Mouse (Mus musculus): ENCODE measurements around the gene Ptger3. TPM values are rescaled to one million over a fixed set of nuclear protein-coding genes. Genes with fewer than 3 reads are reported as not detected.
A peak's percentile ranks its signal among the peaks of the same experiment; 100 is the strongest.

The Ptger3 gene
- total and polyA plus RNA-seq, 3 experiments, result 18.7 to 60.0 (median 19.1) TPM

DNA sequence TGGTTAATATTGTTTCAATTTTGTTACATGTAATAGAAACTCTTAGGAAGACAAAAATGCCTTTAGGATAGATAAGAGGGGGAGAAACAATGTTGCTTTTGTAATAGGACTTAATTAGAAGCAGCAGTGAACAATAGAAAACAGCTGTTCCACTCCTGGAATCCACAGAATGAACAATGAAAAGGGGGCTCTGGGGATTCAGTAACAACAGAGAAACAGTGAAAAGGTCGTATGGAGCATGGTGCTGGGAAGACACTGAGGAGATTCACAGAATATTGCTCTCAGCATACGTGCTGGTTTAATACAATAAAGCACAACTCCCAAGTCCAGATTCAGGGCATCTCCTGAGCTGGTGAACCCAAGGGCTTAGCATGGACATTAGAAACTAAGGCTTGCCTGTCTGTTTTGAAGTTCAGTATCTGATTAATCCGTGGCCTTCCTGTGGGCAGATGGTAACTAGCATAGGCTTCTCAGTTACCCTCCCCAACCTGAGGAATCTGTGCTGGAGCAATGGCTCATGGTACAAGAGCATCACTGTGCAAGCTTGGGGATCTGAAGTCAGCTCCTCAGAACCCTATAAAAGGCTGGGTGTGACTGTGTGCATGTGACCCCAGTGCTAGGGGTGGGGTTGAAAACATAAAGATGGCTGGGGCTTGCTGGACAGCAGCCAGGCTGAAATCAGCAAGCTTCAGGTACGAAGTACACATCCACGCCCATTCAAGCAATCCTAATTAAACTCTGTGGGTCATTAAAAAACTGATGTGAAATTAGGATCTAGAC, 16.1 kb downstream of the Ptger3 start:
- no peak for DNase-seq

DNA sequence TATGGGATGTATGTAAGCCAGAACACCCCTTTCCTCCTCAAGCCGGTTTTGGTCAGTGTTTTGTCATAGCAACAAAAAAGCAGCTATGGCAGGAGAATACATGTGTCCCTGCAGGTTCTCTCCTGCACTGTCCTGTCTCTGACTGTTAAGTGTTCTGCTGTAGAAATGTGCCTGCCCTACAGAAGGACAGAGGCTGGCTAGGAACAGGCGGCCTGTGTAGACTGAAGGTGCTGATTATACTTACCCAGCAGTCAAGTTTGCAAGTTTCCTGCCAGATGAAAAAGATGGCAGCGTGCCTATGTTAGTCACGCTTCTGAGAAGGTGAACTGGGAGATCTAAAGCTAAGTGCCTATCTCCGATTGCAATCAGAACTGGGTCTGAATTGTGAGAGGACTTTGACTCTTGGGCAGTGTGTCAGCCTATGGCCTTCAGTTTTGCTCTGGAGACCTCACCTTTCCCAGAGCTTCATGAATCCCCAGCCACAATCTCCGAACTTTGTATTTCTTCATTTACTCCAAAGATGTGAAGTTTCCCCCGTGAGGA, 31.2 kb downstream of the Ptger3 start:
- DNase-seq, result peak; percentile 36

DNA sequence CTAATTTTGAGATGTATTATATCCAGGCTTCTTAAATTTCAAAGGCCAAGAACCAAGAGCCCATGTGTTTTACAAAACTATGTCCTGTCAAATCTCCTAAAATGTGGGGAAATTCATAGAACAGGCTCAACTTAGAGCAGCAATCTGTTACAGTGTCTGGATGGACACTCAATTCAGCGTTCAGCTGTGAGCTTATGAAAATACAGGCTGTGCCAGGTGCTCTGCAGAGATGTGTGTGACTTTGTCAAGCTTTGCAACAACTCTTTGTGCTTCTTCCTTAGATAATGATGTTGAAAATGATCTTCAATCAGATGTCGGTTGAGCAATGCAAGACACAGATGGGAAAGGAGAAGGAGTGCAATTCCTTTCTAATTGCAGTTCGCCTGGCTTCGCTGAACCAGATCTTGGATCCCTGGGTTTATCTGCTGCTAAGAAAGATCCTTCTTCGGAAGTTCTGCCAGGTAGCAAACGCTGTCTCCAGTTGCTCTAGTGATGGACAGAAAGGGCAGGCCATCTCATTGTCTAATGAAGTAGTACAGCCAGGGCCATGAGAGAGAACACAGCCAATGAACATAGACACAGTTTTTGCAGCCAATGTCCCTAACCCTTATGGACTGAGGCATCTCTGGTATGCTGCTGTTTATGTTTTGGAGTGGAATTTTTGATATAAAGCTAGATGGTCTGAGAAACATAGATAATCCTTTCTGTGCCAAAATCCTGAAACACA, 38.2 kb downstream of the Ptger3 start:
- no peak for DNase-seq

DNA sequence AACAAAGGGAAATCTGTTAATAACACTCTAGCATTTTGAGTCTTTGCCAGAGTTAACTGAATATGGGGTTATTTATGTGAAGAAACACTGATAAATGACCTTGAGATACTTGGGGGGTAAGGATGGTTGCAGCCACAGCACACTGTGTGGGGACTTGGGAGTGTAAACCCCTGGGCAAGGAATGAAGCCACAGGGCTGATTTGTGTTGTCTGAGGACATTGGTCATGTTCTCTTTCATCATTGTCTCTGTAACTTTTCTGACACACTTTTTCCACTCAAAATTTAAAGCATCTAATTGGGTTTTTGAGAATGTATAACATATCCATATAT, 38.7 kb downstream of the Ptger3 start:
- no peak for DNase-seq

DNA sequence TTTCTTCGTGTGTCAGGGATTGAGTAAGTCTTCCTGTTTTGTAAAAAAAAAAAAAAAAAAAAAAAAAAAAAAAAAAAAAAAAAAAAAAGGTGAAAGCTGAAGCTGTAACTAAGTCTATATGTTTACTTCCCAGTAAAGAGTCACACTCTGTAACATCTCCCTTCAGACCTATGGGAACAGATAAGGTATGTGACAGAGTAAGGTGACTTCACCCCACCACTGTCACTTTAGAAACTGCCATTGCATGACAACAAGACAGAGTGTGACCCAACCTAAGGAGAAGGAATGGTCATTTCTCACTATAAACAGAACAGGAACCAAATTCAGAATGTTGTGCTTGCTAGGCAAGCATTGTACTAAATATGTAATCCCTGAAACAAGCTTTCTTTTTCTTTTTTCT, 46.9 kb downstream of the Ptger3 start:
- DNase-seq, result no peak

DNA sequence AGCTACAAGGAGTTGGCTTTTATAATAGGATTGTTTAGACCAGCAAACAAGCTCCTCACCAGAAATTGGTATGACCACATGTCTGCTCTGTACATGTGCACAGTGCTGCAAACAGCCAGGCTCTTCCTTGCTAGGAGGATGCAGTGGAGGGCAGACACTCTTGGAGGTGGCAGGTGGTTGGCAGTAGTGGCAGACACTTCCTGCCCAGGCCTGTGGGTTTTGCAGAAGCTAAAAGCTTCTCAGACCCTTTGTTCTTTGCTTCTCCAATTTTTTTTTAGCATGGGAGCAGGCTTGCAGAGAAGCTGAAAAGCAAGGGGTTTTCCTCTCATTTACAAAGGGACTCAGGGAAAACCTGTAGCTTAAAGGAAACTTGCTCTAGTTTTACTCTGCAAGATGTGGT, 50.3 kb downstream of the Ptger3 start:
- DNase-seq, result no peak

DNA sequence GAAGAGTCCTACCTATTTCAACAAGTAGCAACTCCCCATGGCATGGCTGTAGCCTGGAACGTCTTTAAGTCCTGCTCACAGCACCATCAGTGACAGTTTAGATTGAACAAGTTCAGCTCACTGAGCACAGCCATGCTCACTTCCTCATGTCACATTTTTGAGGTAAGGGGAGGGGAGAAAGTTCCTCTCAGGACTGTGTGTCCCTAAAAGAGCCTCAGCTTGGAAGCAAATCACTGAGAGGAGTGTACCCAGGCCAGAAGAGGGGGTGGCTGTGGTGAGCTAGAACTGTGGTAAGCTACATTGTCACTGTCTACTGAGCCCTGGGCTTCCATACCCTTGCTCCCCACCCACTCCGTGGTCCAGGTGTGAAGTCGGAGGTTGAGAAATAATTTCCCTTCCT, 60.7 kb downstream of the Ptger3 start:
- DNase-seq, result no peak

DNA sequence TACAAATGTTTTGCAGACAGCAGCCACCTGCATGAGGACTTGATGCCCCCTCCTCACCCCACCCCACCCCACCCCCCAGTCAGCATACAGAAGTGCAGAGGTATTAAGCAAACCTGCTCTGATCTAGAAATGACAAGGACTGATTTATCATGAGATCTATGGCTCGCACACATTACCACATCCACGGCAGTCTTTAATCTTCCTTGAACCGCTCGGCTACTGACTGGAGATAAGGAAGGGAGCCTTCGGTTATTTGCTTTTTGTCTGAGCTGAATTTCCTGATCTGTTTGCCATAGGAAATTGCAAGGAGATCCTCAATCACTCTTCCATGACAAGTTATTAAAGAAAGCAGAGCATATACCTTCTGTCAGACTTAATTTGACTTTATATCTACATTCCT, 64.0 kb downstream of the Ptger3 start:
- DNase-seq, result no peak

DNA sequence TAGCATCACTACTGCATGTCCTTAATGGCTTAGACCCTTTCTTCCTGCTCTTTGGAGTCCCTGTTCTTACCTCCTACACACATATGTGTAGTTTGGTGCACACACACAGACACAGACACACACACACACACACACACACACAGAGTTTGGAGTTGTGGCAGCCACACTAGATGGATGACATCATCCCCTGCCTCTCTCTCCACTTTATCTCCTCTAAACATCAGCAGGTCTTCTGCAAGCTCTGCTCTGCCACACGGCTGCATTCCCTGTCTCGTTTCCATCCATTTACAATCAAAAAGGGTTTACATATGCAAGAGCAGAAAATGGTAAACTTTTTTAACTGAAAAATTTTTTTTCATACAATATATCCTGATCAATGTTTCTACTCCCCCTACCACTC, 64.7 kb downstream of the Ptger3 start:
- no peak for DNase-seq

DNA sequence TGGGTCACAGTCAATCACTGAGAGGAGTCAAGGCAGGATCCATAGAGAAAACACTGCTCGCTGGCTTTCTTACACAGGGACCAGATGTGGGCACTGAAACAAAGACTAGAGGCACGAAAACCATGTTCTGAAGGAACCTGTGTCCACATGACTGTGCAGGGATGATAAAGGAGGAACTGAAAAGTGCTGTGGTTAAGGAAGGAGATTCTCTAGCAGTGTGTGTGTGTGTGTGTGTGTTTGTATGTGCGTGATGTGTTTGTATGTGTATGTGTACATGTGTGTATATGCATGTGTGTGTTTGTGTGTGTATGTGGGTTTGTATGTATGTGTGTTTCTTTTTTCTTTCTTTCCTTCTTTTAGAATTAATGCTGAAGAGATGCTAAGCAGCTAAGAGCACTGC, 67.7 kb downstream of the Ptger3 start:
- no peak for DNase-seq

DNA sequence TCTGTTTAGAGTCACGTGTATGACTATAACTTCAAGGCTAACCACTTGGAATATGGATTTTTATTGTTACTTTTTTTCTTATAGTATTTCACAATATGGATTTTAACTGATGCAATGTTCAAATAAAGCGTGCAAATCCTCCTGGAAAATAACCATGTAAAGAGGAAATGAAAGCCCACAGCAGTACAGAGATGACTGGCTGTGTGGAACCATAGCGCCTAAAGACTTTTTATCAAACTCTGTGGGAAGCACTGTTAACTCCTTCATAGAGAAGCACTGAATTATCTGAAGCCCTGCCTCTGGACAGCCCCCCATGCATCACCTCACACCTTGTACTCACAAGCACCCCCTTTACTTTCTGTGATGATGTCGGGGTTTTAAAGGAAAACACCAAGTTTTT, 69.0 kb downstream of the Ptger3 start:
- no peak for DNase-seq

DNA sequence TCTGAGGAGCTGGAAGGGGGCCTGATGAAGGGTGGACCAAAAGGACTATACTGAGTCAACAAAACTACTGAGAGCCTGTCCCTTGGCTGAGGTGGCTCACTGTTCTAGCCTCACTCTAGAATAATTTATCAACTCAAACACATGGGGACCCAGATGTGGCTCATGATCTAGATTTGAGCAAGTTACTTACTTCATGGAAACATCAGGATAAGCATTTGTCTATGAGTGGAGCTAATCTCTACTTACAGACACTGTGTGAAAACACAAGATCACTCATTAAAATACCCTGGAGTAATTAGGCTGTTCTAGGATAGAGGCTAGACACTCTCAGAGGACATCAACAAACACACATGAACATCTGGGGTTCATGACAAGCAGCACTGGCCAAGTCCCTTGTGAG, 70.2 kb downstream of the Ptger3 start:
- DNase-seq, result no peak

DNA sequence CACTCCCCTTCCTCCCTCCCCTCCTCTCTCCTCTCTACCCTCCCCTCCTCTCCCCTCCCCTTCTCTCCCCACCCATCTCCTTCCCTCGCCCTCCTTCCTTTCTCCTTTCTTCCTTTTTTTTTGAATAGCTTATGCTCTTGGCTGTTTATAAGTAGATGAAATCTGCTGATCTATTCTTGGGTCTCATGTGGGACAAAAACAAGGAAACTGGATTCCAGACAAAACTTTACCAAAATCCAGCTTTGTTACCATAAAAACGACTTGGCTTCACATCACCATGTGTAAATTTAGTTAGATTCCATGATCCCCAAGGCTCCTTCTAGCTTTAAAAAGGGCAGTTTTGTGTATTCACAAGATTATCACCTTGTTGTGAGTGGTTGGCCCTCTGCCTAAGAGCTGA, 70.6 kb downstream of the Ptger3 start:
- DNase-seq, result no peak

DNA sequence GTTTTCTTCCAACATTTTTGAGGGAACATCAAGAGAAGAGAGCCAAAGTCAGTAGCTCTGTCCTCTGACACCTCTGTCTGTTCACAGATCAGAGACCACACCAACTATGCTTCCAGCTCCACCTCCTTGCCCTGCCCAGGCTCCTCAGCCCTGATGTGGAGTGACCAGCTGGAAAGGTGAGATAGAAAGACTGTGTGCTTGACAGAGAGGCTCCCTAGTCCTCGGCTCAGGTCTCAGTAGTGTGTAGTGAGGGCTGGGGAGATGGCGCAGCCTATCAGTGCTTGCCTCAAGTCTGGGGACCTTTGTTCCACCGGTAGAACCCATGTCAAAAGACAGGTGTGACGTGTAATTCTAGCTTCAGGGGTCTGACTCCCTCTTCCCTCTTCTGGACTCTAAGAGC, 74.9 kb downstream of the Ptger3 start:
- DNase-seq, result no peak

DNA sequence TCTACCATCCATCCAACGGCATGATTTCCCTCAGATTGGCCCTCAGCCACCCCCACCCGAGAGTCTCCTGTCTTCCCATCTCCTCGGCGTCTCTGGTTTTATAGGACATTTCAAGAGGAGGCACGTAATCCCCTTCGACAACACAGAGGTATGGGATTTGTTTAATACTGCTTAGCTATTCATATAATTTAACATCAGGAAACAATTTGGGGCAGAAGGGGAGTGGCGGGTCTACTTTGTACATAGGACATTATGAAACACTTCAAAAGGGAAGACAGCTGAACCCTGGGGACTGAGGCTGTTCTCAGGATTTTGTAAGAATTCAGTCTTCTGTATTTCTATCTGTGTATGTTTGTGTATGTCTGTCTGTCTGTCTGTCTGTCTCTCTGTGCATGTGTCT, 94.9 kb downstream of the Ptger3 start:
- DNase-seq, result no peak

DNA sequence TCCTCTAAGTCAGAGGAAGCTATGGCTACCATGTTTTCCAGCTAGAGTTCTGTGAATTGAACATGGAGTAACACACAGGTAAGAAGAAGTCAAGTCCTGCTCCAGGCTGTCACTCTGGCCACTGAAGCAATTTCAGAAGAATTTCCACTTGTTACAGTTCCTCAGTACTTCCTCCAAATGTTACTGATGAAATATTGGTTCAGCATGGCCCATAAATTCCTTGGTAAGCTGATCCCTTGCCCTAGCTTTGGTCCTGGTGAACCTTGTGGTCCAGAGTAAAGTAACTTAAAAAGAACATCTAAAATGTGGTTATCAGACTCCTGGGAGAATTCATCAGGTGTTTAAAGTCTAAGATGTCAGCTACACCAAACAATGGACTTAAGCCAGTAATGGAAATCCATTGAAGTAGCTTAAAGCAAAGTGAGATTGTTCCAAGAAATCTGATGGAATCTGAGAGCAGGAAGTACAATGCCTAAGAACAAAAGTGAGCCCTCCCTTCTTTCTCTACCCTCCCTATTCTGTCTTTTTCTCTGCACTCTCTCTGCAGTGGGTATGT, 97.9 kb downstream of the Ptger3 start:
- no peak for DNase-seq

DNA sequence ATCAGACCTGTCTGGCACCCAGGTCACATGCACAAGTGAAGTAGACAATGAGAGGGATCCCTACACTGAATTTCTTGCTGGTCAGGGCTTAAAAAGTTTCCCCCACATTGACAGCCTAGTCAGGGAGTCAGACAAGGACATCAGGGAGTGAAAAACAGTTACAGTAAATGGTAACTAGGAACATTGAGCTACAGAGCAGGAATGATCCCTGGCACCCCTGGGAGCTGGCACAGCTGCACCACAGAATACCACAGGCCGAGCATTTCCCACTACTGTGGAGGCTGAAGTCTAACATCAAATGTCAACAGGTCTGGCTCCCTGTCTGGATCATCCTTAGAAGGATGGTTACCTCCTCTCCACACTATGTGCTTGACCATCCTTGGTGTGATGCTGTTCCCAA, 98.8 kb downstream of the Ptger3 start:
- DNase-seq, result no peak

DNA sequence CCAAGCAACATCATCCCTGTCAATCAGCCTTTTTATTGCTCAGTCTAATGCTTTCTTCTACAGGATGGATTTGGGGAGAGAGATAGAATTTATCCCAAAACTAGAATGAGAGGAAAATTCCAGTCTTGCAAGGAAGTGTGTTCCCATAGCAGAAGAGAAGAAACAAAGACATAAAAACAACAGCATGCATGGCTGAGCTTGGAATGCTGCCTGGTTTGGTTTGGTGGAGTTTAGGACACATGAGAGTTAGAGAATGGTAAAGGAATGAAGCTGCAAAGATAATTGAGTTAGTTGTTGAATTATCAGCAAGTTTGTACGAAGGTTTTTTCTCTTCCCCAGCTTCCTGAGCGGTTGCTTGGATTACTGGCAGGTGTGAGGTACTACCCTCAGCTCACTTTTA, 99.5 kb downstream of the Ptger3 start:
- no peak for DNase-seq

DNA sequence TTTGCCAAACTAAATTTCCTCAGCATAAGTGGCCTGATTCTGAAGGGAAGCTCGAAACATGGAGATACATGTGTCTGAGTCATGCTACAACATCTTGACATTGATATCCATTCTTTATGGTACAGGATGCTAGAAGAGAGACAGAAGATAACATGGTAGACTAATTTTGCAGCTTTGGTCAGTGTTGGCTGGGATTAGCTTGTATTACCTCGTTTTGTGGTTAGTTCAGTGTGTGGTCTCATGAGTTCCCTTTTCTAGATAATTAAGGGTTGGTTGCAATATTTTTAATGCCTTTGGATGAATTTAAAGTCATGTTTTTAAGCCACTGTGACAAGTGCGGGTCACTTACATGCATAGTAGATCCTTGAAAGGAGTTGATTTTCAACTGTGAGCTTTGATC, 119.4 kb downstream of the Ptger3 start:
- no peak for DNase-seq

DNA sequence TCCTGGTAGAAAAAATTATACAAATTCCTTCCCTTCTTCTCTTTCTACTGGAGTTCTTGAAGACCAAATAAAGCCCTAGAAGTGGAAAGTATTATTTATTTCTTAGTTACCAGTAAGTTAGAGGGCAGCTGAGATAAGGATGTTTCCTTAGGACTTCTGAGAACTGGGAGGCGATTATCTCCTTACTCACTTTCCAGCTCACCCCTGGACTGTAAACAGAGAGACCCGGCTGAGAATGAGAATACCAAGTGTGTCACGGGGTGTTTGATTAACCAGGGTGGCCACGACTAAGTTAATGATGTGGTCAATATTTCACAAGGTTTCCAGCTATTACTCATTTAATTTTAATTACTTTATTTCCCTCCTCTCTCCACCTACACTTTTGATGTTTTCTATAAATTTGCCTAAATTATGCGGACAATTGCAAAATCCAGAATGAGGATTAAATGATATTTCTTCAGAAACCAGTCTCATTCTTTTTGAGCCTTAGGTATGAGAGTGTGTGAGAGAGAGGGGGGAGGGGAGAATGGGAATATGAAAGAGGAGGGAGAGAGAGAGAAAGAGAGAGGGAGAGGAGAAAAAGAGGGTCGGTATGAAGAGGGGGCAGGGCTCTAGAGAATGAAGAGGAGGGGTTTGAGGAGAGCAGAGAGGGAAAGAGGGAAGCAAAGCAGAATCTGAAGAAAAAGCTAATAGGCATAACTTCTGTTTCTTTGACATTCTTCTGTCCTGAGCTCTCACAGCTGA, 121.9 kb downstream of the Ptger3 start:
- DNase-seq, result no peak
